Mouse (Mus musculus) E14TG2a.4 (cell line): ENCODE measurements around the gene Pdcl2.

ENCODE experiments used
- H3K27me3 ChIP-seq: 2 replicates; pipeline ENCODE4 v1.6.1; 2014; ENCODE audit warnings: low read length, control low read depth; ENCODE audit not compliant: insufficient read depth
- H3K36me3 ChIP-seq: 2 replicates; pipeline ENCODE4 v1.6.1; 2014; ENCODE audit warnings: low read length, control low read depth; ENCODE audit not compliant: insufficient read depth
- H3K4me1 ChIP-seq: replicated peaks from 2 replicates; pipeline ENCODE4 v1.6.1; 2014; ENCODE audit warnings: low read depth, low read length, control low read depth
- H3K4me3 ChIP-seq: replicated peaks from 2 replicates; pipeline ENCODE4 v1.5.1; 2014; ENCODE audit warnings: mild to moderate bottlenecking, low read length
- H3K9me3 ChIP-seq: 2 replicates; pipeline ENCODE4 v1.6.1; 2014; ENCODE audit warnings: low read length, control low read depth
- CTCF ChIP-seq: conservative IDR thresholded peaks from 2 replicates; pipeline ENCODE4 v1.5.1; 2014; ENCODE audit warnings: low read length
- NANOG ChIP-seq: IDR thresholded peaks from 2 replicates; pipeline ENCODE4 v1.6.1; 2014; ENCODE audit warnings: borderline replicate concordance, low read length, mixed read lengths
- POU5F1 ChIP-seq: IDR thresholded peaks from 2 replicates; pipeline ENCODE4 v1.6.1; 2014; ENCODE audit warnings: low read length, borderline replicate concordance

Pdcl2 gene

DNA sequence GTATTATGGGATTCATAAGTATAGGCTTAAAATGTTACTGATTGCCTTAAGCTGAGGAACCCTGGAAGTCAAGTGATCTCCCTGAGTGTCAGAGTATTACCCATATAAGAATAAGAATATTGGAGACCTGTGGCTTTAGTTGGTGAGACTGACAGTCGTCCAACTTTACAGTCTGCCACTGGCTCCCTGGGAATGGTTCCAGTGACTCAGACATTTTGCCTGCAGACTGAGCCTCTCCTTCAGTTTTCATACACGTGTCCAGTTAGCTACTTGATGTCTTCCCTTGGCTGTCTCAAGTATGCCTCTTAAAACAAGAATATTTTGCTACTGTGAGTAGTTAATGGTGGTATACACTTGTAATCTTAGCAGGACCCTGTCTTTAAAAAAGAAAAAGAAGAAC, 22.8 kb downstream of the Pdcl2 start:
- no peak for TF ChIP-seq POU5F1
- TF ChIP-seq NANOG = no peak
- TF ChIP-seq CTCF = no peak
- no peaks in the 10 kb centered on the region for H3K9me3 ChIP-seq
- no peak overlapping the region for H3K4me3 ChIP-seq
- no peaks in the 10 kb centered on the region for H3K36me3 ChIP-seq
- H3K4me1 ChIP-seq = peaks cover 13% of the 10 kb centered on the region
- no peaks in the 10 kb centered on the region for H3K27me3 ChIP-seq

- Histone ChIP-seq H3K4me3 (no peak overlapping the region), H3K9me3 (no peaks in the 10 kb centered on the region), H3K36me3 (peaks cover 2% of the 10 kb centered on the region; the same call in 1 of the 2 replicates), H3K4me1 (peaks cover 25% of the 10 kb centered on the region), H3K27me3 (no peaks in the 10 kb centered on the region)
- TF ChIP-seq CTCF (no peak), NANOG (no peak), POU5F1 (no peak)
These were observed 24.7 kb downstream of the Pdcl2 start for GRCm38 (mm10) chr5:76306261-76306660.

DNA sequence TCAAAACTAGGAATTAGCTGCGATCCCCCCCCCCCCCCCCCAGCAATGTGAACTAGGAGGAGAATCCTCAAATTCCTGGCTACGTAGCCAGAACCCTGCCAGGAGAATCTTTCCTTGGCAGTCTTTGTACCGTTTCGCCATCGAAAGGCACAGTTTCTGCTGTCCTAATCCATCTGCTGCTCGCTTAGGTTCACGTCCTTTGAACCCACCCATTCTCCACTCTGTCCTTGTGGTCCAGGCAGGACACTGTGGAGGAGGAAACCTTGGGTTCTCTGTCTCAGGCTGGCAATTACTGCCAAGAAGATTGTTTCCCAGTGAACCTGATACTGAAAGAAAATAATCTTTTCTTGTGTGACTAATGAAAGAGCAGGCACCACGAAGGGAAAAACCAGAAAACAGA, 25.3 kb downstream of the Pdcl2 start:
- no peaks in the 10 kb centered on the region for H3K27me3 ChIP-seq
- no peaks in the 10 kb centered on the region for H3K9me3 ChIP-seq
- peaks cover 25% of the 10 kb centered on the region for H3K4me1 ChIP-seq
- peaks cover 8% of the 10 kb centered on the region; the same call in 1 of the 2 replicates for H3K36me3 ChIP-seq
- peak overlapping the region; percentile 94 for H3K4me3 ChIP-seq
- TF ChIP-seq CTCF = no peak
- TF ChIP-seq POU5F1 = no peak
- no peak for TF ChIP-seq NANOG

DNA sequence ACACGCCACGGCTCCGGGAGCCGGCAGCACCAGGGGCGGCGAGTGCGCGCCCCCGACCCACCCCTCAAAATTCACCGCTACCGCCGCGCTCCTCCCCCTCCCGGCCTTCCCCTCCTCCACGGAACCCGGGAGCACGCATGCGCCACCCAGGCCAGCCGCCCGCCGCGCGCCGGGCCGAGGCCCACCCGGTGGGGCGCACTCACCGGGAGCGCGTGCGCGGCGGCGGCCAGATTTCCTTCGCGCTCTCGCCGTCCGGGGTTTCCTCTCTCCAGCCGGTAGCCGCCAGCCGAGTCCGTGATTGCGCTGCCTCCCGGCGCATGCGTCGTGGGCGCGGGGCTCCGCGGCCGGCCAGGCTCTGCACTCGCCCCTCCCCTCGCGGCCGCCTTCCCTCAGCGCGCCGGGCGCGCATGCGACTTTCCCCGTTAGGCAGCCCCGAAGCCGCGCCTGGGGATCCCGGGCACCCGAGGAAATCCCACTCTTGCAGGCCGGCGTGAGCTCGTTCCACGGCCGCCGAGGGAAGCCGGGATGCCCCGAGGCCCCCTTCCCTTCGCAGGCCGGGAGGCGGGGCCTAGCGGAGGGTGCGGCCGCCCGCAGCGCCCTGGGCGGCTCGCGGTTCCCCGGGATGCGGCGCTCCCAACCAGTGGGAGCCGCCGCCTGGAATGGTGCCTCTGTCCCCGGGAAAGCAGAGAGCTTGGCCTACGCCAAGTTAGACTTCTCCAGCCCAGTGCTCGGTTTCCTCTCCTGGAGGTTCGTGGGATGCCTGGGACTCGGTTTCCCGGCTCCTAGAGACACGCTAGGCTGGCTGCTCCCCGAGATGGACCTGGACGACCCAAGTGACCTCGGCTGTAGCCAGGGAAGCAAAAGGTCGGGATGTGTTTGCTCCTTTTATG, 26.3 kb downstream of the Pdcl2 start, which contains the start of gene Clock:
Gene Clock (minus strand): TSS at position 341 of the 890 bp plus-strand sequence.
- H3K9me3 ChIP-seq = no peaks in the 10 kb centered on the region
- H3K27me3 ChIP-seq = no peaks in the 10 kb centered on the region
- peaks cover 9% of the 10 kb centered on the region; the same call in 1 of the 2 replicates for H3K36me3 ChIP-seq
- peak within 1 kb of the TSS; percentile 94 for H3K4me3 ChIP-seq
- peaks cover 25% of the 10 kb centered on the region for H3K4me1 ChIP-seq
- TF ChIP-seq NANOG (no peak), CTCF (no peak), POU5F1 (no peak)

GRCm38 (mm10) chr5:76303745-76304451, 27.1 kb downstream of the Pdcl2 start:
- TF ChIP-seq CTCF (no peak), NANOG (no peak), POU5F1 (no peak)
- Histone ChIP-seq H3K9me3 (no peaks in the 10 kb centered on the region), H3K27me3 (no peaks in the 10 kb centered on the region)

GRCm38 (mm10) chr5:76303379-76303744, 27.6 kb downstream of the Pdcl2 start:
- Histone ChIP-seq H3K4me3 (peak overlapping the region; percentile 94), H3K4me1 (peaks cover 25% of the 10 kb centered on the region), H3K36me3 (peaks cover 9% of the 10 kb centered on the region; the same call in 1 of the 2 replicates), H3K27me3 (no peaks in the 10 kb centered on the region), H3K9me3 (no peaks in the 10 kb centered on the region)
- TF ChIP-seq CTCF (no peak), POU5F1 (no peak), NANOG (no peak)

More at GRCm38 (mm10) chr5:76303745-76304451, 27.1 kb downstream of the Pdcl2 start:
- Histone ChIP-seq H3K36me3 (peaks cover 9% of the 10 kb centered on the region; the same call in 1 of the 2 replicates), H3K4me3 (peak overlapping the region; percentile 94), H3K4me1 (peaks cover 25% of the 10 kb centered on the region)

GRCm38 (mm10) chr5:76302009-76302408, 28.9 kb downstream of the Pdcl2 start:
- H3K4me1 ChIP-seq = peaks cover 28% of the 10 kb centered on the region
- TF ChIP-seq POU5F1 (no peak), CTCF (no peak), NANOG (no peak)
- H3K4me3 ChIP-seq = no peak overlapping the region
- H3K27me3 ChIP-seq = no peaks in the 10 kb centered on the region
- peaks cover 9% of the 10 kb centered on the region; the same call in 1 of the 2 replicates for H3K36me3 ChIP-seq
- H3K9me3 ChIP-seq = no peaks in the 10 kb centered on the region

DNA sequence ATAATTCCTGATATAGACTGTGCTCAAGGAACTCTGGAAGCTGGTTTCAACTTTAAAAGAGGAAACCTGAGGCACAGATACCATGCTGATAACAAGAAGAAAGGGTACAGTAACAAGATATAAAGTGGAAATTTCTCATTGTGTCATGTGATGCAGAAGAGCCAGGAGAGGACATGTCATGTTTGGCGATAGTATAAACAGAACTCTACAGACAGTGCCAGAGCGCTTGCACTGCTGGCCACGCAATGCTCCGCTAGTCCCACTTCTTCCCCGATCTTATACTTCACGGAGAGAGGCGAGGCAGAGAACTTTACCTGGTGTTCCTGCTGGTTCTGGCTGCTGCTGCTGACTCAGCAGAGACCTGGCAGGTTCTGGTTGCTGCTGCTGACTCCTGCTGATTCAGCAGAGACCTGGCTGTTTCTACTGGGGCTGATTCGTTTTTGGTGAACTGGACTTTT, 41.7 kb downstream of the Pdcl2 start:
- Histone ChIP-seq H3K27me3 (no peaks in the 10 kb centered on the region), H3K36me3 (no peaks in the 10 kb centered on the region), H3K4me3 (no peak overlapping the region), H3K9me3 (no peaks in the 10 kb centered on the region), H3K4me1 (peaks cover 65% of the 10 kb centered on the region)
- no peak for TF ChIP-seq POU5F1
- no peak for TF ChIP-seq NANOG
- TF ChIP-seq CTCF = no peak
